Mouse (Mus musculus) adrenal gland, postnatal 4 days (tissue): Measurements from ENCODE around the gene Bpifb4. TPM values are rescaled to one million over a fixed set of nuclear protein-coding genes. Genes with fewer than 3 reads are reported as not detected.

Source experiments
- DNase-seq, 2 experiments: peaks; one replicate each; pipeline ENCODE4 v3.0.0; 2021 to 2022; ENCODE audit warnings: low spot score in 2 of 2, mixed read lengths in 2 of 2
- long read RNA-seq, 2 experiments: library from polyadenylated mRNA; stranded (forward); transcript quantifications; one replicate each; pipeline ENCODE4 v2.0.0; 2021
- total RNA-seq, 2 experiments: library from RNA; stranded (reverse); gene quantifications; 2 replicates each; pipeline ENCODE4 v1.2.3; 2021

Gene Bpifb4
- total RNA-seq, result under 1 TPM in 1 of 2 experiments, not detected in 1; 0.20 TPM
- long read RNA-seq, experiment 1, result 0 reads
- long read RNA-seq, experiment 2, result 0 reads

GRCm38 (mm10) chr2:153937843-153938242 lies at the start of gene Bpifb4:
TSS of gene Bpifb4 (plus strand) at chr2:153938212.
- DNase-seq, result no peak

- no peak for DNase-seq
Observed at GRCm38 (mm10) chr2:153899111-153899510, 38.9 kb upstream of the Bpifb4 start.

GRCm38 (mm10) chr2:153900088-153900487 lies 37.9 kb upstream of the Bpifb4 start, which contains the start of gene Bpifb6:
TSS of gene Bpifb6 (plus strand) at chr2:153900388.
- no peak for DNase-seq

- no peak for DNase-seq
Observed at GRCm38 (mm10) chr2:153902726-153903125, 35.3 kb upstream of the Bpifb4 start.

- DNase-seq, result peak in 1 of 2 experiments; percentile 11
Observed at GRCm38 (mm10) chr2:153906626-153907025, 31.4 kb upstream of the Bpifb4 start.

- DNase-seq, result peak; percentile 36 to 49
Observed at GRCm38 (mm10) chr2:153914151-153914550, 23.9 kb upstream of the Bpifb4 start.

GRCm38 (mm10) chr2:153917930-153918329 lies 20.1 kb upstream of the Bpifb4 start, which contains the start of gene Bpifb3:
TSS of gene Bpifb3 (plus strand) at chr2:153918230.
- DNase-seq, result no peak

GRCm38 (mm10) chr2:153921246-153921645 lies 16.8 kb upstream of the Bpifb4 start:
- DNase-seq, result no peak

GRCm38 (mm10) chr2:153929871-153930413 lies 8.1 kb upstream of the Bpifb4 start:
- peak; percentile 38 to 62 for DNase-seq

GRCm38 (mm10) chr2:153931125-153931524 lies 6.9 kb upstream of the Bpifb4 start:
- no peak for DNase-seq

GRCm38 (mm10) chr2:153933311-153933710 lies 4.7 kb upstream of the Bpifb4 start:
- DNase-seq, result no peak

- no peak for DNase-seq
Observed at GRCm38 (mm10) chr2:153935348-153935747, 2.7 kb upstream of the Bpifb4 start.

- peak in 1 of 2 experiments; percentile 43 for DNase-seq
Observed at GRCm38 (mm10) chr2:153943537-153943936, 5.5 kb downstream of the Bpifb4 start.

GRCm38 (mm10) chr2:153944567-153944966 lies 6.6 kb downstream of the Bpifb4 start:
- DNase-seq, result no peak

GRCm38 (mm10) chr2:153952897-153953296 lies 14.9 kb downstream of the Bpifb4 start:
- DNase-seq, result peak in 1 of 2 experiments; percentile 45

- peak; percentile 19 to 31 for DNase-seq
Observed at GRCm38 (mm10) chr2:153953836-153954235, 15.8 kb downstream of the Bpifb4 start.

GRCm38 (mm10) chr2:153962821-153963331 lies 24.9 kb downstream of the Bpifb4 start:
- no peak for DNase-seq

GRCm38 (mm10) chr2:153963334-153963733 lies 25.3 kb downstream of the Bpifb4 start:
- DNase-seq, result no peak

GRCm38 (mm10) chr2:153970221-153970620 lies 32.2 kb downstream of the Bpifb4 start:
- DNase-seq, result no peak

GRCm38 (mm10) chr2:153974582-153974981 lies 36.6 kb downstream of the Bpifb4 start, which contains the start of gene Bpifa6:
TSS of gene Bpifa6 (plus strand) at chr2:153974945.
- DNase-seq, result no peak

- DNase-seq, result peak; percentile 48 to 72
Observed at GRCm38 (mm10) chr2:153995770-153996169, 57.8 kb downstream of the Bpifb4 start.

GRCm38 (mm10) chr2:154000501-154000900 lies 62.5 kb downstream of the Bpifb4 start:
- no peak for DNase-seq

- DNase-seq, result no peak
Observed at GRCm38 (mm10) chr2:154001056-154001455, 63.0 kb downstream of the Bpifb4 start.
